8 mouse cellular contexts compared by ENCODE assay signal in the genomic region with DNA sequence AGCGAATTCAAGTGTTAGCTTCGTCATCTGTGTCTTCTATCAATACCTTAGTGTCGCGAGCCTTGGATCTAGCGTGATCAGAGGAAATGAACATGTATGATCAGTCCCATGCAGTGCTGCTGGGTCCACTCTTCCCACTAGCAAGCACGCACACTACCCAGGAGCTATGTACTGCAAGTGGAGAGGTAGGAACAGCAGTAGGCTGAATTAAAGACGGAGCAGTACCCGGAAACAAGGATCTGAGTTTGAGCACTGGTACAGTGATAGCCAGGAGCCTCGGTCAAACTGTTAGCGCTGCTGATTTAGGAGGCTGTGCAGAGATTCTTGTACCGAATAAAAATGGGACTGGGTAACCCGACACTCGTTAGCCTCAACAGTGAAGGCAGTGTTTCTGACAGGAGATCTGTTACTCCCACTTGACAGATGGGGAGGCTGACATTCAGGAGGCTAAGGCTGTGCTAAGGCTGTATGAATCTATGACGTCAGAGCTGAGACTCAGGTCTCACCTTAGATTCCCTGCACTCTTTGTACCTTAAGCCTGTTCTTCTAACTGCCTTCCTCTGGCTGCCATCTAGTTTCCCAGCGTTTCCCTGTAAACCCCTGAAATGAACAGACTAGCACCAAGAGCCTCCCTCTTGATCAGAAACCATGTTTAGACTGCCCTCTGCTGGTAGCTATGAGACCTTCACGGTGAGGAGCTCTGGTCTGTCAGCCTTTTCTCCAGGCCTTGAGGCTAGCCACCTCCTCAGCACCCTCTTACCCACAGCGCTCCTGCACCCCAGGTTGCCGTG. TPM values are rescaled to one million over a fixed set of nuclear protein-coding genes. Genes with fewer than 3 reads are reported as not detected.
DNase-seq lines count a peak whose midpoint lies in the region; ATAC-seq and TF ChIP-seq lines count a peak whose summit lies in the region.

No protein-coding gene starts in this region.

- H3K4me3 ChIP-seq in intestine, postnatal 0 days (ENCODE audit: low read depth, low read length): no peak overlapping the region
- H3K4me3 ChIP-seq in midbrain, embryonic 10.5 days: no peak overlapping the region

- peak; percentile 91 for TF ChIP-seq CTCF in intestine, postnatal 0 days (IDR thresholded peaks at IDR 0.05; ENCODE audit: low read depth)

- peak; percentile 74 for DNase-seq in 416B (ENCODE audit: low read depth)
- DNase-seq in adrenal gland, adult 8-10 months: peak; percentile 47
- DNase-seq in embryo, embryonic 11.5 days (ENCODE audit: low read depth, low spot score): peak; percentile 69
- peak; percentile 26 to 56 for DNase-seq in gastrocnemius, postnatal 36 days
- DNase-seq in left cerebral cortex, postnatal 25 days (ENCODE audit: low spot score in 2 of 2): peak; percentile 78 to 92
- DNase-seq in midbrain, embryonic 10.5 days (ENCODE audit: low spot score): peak; percentile 65
- DNase-seq in skeletal muscle tissue, adult 2 months (ENCODE audit: low read depth, low spot score): peak; percentile 65

- intact Hi-C loops in gastrocnemius, postnatal 36 days (cut with DNase I): loop anchor here (2.0 to 5.0 kb wide), 2 partner anchors 59 to 256 kb away; no protein-coding TSS in a partner anchor
- intact Hi-C loops in left cerebral cortex, postnatal 25 days (cut with DNase I): loop anchor here (2.0 to 10.0 kb wide), 5 partner anchors 52 to 496 kb away; a partner anchor contains a TSS

- H3K4me2 ChIP-seq in intestine, postnatal 0 days (replicated peaks; ENCODE audit: low read depth): no peak overlapping the region

- H3K4me1 ChIP-seq in intestine, postnatal 0 days (replicated peaks; ENCODE audit: control insufficient read depth, insufficient read depth, low read length): 0 out of 2 replicates have a peak, but pooled peaks cover 2% of the 10 kb centered on the region
- peaks cover 12% of the 10 kb centered on the region for H3K4me1 ChIP-seq in midbrain, embryonic 10.5 days

- peaks cover 31% of the 10 kb centered on the region for H3K36me3 ChIP-seq in intestine, postnatal 0 days (ENCODE audit: control insufficient read depth, insufficient read depth)
- H3K36me3 ChIP-seq in midbrain, embryonic 10.5 days: peaks cover 9% of the 10 kb centered on the region; the same call in 1 of the 2 replicates

- H3K27ac ChIP-seq in intestine, postnatal 0 days (ENCODE audit: low read depth, low read length): no peak overlapping the region
- H3K27ac ChIP-seq in midbrain, embryonic 10.5 days (replicated peaks): no peak overlapping the region; the same call in 1 of the 2 replicates

- ATAC-seq in intestine, postnatal 0 days: peak; percentile 54; the same call in 1 of the 2 replicates

- H3K9ac ChIP-seq in intestine, postnatal 0 days (ENCODE audit: low read depth, low read length): no peak overlapping the region

- H3K27me3 ChIP-seq in intestine, postnatal 0 days (replicated peaks; ENCODE audit: control insufficient read depth, insufficient read depth, low read length): no peaks in the 10 kb centered on the region
- no peaks in the 10 kb centered on the region for H3K27me3 ChIP-seq in midbrain, embryonic 10.5 days (ENCODE audit: low read depth, poor library complexity, severe bottlenecking)

- no peaks in the 10 kb centered on the region for H3K9me3 ChIP-seq in intestine, postnatal 0 days (ENCODE audit: control insufficient read depth)
- no peaks in the 10 kb centered on the region for H3K9me3 ChIP-seq in midbrain, embryonic 10.5 days (replicated peaks)

- 61% methylated on average over 18 of the region's 18 CpGs for WGBS in intestine, postnatal 0 days
- WGBS in midbrain, embryonic 10.5 days: 63% methylated on average over 18 of the region's 18 CpGs

RNA-seq across cellular contexts. Expression of a gene that starts 37.0 kb away (rescaled TPM):
- total RNA-seq in adrenal gland, adult 8-10 months (2022): 10 to 100 TPM; 28.2 to 60.1 (median 36.1) TPM
- total RNA-seq in gastrocnemius, postnatal 36 days (2021): 1 to 10 TPM in 1 of 2 experiments, under 1 TPM in 1; 0.94 to 1.7 TPM
- polyA plus RNA-seq in intestine, postnatal 0 days (2015; fragmentation: Nextera tagmentation; extraction: Ambion mirVana): 1.0 and 1.3 TPM in 2 replicates
- total RNA-seq in left cerebral cortex, postnatal 25 days (2021): 1 to 10 TPM; 9.5 to 9.7 TPM
- 5.2 and 7.4 TPM in 2 replicates for polyA plus RNA-seq in midbrain, embryonic 10.5 days (2016; fragmentation: Nextera tagmentation; extraction: Ambion mirVana)
